Mouse (Mus musculus): ENCODE data around the gene Dgcr2.

Gene Dgcr2

DNA sequence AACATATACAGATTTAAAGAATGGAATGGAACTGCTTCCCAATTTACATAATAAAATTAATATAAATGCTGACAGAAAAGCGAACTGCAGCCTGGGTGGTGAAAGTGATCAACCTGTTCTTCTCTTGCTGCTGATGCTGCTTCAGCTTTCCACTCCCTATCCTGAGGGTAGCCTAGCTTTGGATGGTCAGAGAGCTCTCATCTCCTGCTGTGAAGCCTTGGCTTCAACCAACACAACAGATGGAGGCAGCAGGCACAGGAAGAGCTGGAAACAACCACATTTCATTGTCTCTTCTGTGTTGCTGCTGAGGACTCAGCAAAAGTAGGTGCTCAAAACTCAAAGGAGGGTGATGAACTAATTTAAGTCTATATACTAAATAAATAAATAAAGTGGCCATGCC is 46.5 kb downstream of the Dgcr2 start:
- DNase-seq (ENCODE audit: low read depth in 2 of 2, low spot score in 2 of 2): no peak

DNA sequence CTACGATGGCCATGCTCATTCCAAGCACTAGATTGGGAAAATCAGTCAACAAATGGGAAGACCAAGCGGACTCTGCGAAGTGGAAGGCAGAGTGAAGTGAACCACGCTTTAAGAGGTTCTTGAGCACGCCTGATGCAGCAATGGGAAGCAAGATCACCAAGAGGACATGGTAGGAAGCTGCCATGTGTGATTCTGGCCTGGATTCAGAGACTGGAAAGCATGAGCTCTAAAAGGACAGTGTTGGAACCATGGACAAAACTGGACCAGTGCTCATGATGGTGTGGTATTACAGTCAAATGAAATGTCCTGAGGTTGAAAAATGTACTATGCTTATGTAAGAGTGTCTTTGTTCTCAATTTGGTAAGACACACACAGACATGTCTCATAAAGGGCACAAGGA is 47.0 kb downstream of the Dgcr2 start:
- DNase-seq (ENCODE audit: low read depth in 2 of 2, low spot score in 2 of 2): no peak

DNA sequence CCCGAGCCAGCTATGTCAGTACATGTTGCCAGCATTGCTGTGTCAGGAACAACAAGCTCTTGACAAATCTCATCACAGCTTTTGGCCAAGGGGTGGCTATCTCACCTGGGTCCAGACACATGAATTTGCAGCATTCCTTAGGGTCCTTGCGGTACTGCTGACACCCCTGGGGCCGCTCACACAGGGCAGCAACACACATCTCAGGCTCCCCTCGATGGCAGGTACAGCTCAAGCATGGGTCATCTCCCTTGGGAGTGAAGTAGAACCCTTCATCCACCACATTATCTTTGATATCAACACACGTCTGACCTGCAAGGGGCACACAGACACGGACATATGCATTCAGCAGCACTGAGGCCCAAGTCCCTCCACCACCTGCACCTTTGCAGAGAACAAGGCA is 48.9 kb downstream of the Dgcr2 start:
- no peak for DNase-seq (ENCODE audit: low read depth in 2 of 2, low spot score in 2 of 2)

DNA sequence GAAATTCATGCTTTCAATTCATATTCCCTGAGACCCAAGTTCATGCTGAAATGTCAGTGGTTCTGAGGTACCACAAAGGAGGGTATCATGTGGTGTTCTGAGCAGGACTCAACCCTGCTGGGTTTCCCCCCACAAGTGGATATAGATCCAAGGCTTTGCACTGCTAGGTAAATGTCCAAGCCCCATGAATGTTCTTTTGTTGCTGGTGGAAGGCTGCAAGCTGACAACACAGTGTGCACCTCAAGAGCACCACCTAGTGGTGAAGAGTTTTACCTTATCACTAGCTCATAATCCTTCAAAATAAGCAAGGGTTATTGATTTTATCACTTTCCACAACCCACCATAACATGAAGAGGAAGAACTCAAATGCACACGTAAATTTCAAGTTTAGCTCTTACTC is 49.4 kb downstream of the Dgcr2 start:
- DNase-seq (ENCODE audit: low read depth in 2 of 2, low spot score in 2 of 2): peak in 1 of 2 experiments; percentile 44

DNA sequence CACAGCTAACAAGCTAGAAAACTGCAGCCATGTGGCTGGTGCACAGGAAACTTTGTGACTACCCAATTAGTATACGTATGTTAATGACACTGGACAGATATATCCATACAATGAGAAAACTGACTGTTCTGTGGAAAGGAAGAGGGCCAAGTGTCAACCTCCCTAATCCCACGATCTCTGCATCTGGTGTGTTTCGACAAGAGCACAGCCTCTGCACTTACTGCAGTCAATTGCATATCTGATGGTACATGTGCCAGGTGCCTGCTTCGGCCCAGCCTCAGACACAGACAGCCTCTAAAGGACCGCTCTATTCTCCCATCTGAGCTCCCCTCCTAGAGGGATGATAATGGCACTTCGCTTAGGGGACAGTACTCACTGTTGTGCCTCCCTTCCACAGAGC is 49.9 kb downstream of the Dgcr2 start:
- no peak for DNase-seq (ENCODE audit: low read depth in 2 of 2, low spot score in 2 of 2)

DNA sequence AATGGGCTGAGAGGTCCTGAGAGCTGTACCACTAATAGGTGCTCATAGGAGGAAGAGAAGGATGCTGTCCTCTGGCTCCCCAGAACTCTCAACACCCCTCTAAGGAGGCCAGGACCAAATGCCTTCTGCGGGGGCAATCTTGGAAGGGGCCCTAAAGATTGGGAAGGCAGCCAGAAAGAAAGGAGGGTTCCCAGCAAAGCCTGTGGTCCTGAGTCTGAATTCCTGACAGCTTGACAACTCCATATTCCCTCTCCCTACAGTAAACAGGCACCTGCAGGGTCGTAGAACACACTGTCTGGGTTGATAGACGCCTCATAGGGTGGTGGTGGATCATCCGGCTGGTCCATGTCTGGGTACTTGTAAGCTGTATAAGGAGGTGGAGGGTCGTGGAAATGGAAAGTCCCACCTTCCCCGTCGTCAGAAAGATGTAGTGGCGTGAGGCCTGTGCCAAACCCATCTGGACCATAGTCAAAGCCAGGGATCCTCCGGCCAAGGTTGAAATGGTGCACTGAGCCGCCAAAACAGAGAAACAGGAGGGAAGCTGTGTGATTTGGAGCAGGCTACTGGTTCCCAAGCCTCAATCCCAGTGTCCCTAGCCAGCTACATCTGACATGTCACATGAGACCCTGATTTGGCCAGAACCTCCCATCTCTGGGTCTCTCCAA is 54.5 kb downstream of the Dgcr2 start:
- no peak for DNase-seq (ENCODE audit: low read depth in 2 of 2, low spot score in 2 of 2)

DNA sequence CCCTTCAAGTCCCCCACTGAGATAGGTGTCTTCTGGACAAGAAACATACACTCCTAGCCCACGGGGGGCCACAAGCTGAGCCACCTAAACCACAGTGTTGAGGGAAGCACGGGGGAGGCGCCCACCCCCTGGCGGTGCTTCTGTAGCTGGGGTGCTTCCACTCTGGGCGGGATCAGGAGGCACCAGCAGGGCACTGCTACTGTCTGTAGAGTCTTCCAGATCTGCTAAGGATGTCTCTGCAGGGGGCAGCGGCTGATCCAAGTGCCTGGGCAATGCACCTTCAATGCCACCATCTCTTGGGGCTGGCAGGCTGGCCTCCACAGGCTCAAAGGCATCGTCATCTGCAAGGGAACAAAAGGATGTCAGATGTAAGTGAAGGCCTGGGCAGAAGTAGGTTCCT is 55.9 kb downstream of the Dgcr2 start:
- DNase-seq (ENCODE audit: low read depth in 2 of 2, low spot score in 2 of 2): no peak

DNA sequence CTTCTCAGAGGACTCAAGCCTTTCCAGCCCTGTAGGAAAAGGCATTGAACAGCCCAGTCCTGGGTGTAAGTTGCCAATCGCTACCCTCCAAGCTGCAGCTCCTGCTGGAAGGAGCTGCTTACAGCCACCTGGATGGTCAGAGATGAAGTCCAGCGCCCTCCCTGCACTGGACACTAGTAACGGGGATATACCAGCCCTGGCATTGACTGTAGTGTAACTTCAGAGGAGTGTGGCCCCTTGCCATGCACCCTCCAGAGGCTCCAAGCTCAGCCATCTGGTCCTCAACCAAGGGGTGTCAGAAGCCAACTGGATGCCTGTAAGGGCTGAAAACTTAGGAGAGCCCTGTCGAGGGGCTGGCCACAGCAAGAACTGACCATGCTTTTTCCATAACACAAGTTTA is 58.4 kb downstream of the Dgcr2 start:
- DNase-seq (ENCODE audit: low read depth in 2 of 2, low spot score in 2 of 2): no peak

DNA sequence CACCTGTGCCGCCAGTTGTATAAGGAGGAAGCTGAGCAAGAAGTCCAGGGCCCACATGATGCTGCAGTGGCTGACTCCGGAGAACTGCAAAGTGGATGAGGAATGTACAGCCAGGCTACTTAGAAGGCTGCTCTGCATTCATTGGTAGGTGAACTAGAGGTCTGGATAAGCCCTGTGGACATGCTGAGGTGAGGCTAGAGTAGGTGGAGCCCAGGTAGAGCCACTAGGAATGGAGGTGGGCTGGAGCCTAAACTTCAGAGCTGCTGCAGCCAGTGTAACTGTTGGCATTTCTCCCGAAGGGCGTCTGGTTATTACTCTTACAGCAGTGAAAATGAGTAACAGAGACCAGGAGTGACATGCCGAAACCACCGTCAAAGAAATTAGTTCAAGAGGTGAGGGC is 60.3 kb downstream of the Dgcr2 start, which contains the start of gene Car15:
Gene Car15 (minus strand): TSS at position 314 of the 400 bp plus-strand sequence.
- DNase-seq (ENCODE audit: low read depth in 2 of 2, low spot score in 2 of 2): no peak

DNA sequence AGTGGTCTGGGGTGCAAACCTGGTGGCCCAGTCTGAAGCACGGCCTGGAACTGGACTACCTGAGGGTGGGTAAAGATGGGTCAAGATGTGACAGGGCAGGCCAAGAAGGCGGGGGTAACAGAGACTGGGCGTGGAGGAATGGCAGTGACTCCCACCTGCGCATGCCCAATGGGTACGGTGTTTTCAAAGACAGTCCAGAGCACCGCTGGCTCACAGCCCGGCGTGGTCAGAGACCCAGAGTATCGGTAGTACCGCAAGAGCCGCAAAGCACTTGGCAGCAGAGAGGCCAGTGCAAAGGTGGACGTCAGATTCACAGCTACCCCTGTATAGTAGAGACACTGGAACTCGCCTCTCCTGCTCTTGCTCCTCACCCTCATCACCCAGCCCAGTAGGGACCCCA is 62.9 kb downstream of the Dgcr2 start:
- DNase-seq (ENCODE audit: low read depth in 2 of 2, low spot score in 2 of 2): no peak

DNA sequence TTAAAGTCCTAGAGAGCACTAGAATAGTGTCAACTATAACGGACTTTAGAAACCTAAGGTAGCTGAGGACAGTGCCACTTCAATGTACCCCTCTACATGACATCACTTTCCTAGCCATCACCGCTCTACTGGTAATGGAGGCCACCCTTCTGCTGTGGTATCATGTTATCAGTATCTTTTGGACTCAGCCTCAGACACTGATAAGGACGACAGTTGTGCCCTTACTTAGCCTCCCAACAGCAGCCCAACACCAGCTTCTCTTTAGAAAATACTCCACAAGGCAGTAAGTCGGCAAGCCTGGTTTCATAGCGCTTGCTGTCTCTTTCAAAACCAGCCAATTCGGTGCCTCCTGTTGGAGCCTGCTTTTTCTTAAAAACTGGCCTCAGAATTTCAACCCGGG is 63.8 kb downstream of the Dgcr2 start:
- no peak for DNase-seq (ENCODE audit: low read depth in 2 of 2, low spot score in 2 of 2)

DNA sequence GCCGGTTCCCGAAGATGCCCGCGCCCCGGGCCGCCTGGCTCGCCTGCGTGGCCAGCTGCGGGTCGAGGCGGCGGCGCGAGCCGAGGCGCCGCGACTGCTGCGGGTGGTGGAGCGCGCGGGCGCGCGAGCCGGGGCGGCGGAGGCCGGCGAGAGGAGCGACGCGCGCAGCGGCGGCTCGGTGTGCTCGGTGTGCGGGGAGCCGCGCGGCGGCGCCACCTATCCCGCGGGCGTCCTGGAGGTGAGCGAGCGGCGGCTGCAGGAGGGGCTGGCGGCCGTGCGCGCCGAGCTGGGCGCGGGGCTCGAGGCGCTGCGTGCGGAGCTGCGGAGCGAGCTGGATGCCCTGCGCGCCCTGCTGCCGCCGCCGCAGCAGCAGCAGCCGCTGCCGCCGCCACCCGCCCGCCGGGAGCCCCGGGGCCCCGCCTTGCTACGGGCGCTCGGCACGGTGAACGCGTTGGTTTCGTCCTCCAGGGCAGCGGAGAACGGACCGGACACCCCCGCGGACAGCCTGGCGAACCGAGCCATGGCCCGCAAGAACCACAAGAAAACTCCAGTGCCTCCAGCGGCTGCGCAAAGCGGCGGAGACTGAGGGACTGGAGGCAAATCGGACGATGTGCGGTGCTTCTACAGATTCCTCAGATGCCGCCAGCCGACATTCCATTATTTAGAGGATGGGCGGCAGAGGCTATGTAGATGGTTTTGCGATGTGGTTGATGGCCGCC is 64.5 kb downstream of the Dgcr2 start:
- no peak for DNase-seq (ENCODE audit: low read depth in 2 of 2, low spot score in 2 of 2)

DNA sequence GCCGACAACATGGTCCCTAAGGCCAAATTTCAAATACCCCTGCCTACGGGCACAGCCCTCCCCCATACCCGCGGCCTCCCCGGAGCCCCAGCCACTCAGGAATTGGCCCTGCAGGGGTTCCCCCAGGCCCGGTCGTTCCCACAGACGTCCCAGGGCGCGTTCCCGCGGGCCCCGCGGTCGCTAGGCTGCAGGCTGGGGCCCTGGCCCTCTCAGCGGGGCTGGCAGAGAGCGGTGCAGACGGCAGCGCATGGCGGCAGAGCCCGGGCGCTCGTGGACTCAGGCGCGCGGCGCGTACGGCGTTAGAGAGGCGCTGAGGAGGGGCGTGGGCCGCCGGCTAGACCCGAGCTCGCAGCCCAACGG is 65.1 kb downstream of the Dgcr2 start:
- DNase-seq (ENCODE audit: low read depth in 2 of 2, low spot score in 2 of 2): no peak

DNA sequence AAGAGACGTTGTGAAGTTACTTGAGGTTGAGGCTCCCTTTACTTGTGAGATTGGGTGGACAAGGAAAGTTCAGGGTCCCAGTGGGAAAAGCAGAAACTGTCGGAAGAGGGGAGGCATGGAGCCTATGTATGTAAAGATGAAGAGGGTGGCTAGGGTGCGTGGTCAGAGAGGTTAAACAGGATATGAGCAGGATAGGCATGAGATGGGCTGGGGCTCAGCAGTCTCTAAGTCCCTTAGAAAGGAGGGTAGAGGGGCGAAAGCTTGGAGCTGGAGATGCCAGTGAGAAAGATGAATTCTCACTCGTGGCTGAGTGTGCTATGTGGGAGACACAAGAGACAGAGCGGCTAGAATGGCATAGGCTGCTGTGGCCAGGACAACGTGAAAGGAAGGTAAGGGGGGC is 65.5 kb downstream of the Dgcr2 start, which contains the start of gene B830017H08Rik:
Gene B830017H08Rik (plus strand): TSS at position 301 of the 400 bp plus-strand sequence.
- no peak for DNase-seq (ENCODE audit: low read depth in 2 of 2, low spot score in 2 of 2)

DNA sequence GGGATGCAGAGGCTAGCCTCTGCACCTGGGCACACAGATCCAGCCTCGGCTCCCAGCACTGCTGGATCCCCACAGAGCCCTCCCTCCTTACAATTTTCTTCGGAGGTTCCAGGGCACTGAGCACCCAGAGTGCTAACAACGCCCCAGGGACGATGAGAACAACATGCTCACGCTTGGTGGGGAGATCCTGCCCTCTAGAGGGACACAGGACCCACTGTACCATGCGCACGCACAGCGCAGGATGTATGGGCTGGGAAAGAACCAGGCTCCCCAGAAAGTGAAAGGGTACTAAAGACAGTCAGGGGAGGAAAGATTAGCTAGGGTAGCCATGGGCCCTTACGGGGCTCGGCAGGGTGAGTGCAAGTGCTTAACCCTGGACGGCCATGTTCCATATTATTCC is 66.6 kb downstream of the Dgcr2 start:
- DNase-seq (ENCODE audit: low read depth in 2 of 2, low spot score in 2 of 2): no peak

DNA sequence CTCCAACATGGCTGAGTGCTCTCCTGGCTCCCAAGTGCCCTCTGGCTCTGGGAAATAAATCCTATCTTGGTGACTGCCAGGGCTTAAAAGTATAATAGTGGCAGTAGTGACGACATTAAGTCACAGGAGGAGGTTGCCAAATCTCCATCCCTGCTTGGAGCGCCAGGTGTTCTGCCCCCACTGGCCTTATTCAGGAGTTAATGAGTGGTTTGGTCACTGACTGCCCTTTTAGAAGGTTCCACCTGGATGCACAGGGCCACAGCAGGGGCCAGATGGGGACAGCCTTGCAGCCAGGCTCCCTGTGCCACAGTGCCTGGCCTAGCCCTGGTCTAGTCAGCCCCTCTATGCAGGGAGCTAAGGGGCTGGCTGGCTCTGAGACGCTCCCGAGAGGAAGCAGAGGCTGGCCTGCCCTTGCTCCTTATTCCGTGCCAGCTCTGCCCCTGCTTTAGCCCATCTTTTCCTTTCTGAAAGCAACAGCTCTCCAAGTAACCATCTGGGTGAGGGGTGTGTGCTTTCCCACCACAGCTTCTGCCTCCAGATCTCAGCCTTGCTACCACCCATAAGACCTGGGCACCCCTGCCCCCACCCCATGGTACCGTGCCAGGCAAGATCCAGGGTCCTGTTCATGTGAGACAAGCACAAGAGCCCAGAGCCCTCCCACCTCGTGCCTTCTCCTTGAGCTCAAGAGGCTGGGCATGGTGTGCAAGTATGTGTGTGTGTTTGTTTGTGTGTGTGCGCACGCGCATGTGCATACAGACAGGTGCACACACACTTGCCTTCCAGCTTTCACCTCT is 67.8 kb downstream of the Dgcr2 start:
- DNase-seq (ENCODE audit: low read depth in 2 of 2, low spot score in 2 of 2): no peak

DNA sequence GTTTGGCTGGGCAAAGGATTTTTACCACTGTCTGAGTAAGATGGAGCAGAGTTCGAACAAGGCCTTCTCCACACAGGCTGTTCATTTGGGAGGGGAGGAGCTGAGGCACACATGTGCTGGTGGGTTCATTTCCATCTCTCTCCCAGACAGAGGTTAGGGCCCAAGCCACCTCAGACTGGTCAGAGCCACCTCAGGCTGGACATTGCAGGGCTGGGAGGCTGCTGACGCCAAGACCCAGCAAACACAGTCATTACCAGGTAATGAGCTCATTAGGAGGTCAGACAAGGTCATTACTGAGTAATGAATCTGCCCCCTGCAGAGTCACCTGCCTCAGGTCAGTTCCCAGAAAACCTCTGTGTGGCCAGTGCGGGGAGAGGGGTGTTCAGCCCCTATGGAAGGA is 69.5 kb downstream of the Dgcr2 start:
- DNase-seq (ENCODE audit: low read depth in 2 of 2, low spot score in 2 of 2): no peak

DNA sequence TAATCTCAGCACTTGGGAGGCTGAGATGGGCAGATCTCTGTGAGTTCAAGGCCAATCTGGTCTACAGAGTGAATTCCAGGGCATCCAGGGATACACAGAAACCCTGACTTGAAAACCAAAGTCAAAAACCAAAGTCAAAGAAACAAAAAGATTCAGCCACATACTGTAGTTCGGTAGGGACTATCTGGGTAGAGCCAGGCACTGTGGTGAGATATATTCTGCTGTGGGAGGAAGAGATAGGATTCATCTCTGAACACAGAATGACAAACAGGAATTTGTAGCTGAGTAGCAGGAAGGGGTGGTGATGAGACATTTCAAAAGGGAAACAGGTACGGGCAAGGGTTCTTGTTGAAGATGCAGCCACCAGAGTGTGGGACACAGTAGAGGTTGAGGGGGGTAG is 70.1 kb downstream of the Dgcr2 start:
- DNase-seq (ENCODE audit: low read depth in 2 of 2, low spot score in 2 of 2): no peak

DNA sequence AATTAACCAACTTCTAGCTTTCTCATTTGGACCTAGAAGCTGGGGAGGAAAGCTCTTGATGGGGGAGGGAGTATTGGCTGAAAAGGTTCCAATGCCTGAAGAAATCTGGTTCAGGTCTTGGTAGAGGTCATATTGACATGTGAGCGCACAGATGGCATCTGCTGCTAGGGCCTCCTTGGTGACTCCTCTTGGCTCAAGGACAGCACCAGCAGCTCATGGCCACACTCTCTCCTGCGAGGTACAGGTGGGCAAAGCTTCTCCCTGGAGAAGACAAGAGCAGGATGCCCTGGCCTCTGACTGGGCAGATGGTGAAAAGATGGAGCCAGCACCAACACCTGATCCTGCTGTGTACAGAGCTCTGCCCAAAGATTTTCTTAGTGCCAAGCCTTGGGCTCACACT is 71.9 kb downstream of the Dgcr2 start:
- no peak for DNase-seq (ENCODE audit: low read depth in 2 of 2, low spot score in 2 of 2)

DNA sequence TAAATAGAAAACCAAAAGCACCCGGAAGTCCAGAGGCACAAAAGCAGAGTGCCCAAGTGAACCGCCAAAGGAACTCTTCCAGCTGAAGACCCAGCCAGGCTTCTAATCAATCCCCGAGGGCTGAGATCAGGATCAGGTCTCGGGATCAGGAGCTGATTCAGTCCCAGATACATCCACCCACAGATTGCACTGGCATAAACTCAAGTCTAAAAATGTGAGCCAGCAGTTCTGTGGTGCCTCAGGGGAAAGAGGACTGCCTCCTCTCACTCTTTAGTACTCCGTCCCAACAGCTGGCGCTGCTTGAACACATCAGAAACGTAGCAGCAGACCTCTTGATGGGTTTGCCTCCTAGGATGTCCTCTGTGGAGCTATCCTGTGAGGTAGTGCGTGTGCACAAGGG is 81.8 kb downstream of the Dgcr2 start:
- DNase-seq (ENCODE audit: low read depth in 2 of 2, low spot score in 2 of 2): no peak

DNA sequence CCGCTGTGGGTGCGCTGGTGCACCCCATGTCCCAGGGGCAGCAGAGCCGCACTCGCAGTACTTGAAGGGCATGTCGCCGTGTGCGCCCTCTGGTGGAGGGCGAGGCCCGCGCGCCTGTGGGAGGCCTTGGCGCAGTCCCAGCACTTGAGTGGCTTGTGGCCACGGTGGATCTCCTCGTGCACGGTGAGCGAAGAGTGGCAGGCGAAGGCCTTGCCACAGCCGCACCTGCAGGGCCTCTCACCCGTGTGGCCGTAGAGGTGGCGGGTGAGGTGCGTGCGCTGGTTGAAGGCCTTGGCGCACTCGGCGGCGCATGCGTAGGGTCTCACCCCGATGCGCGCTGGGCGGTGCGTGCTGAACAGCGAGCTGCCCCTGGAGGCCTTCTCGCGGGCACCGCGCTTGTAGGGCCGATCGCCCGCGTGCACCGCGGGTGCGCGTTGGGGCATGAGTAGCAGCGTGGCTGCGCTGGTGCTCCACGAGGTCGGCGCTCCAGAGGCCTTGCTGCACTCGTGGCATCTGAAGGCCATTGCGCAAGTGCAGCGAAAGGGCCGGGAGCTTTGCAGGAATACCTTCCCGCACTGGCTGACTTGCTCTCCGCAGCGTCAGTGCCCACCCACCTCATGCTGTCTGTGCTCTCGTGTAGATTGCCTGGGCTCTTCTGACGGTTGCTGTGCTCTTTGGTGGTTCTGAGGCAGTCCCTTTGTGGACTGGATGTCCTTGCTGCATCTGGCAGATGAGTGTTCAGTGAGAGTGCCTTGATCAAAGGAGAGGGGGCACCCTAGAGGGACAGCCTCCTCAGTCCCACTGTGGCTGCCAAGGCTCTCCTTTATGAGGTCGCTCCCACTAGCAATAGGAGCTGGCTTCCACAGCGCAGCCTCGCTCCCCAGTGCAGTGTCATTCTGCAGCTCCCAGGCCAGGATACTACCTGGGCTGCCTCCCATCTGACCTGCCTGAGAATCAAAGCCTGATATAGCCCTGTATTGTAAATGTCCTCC is 82.7 kb downstream of the Dgcr2 start:
- DNase-seq (ENCODE audit: low read depth in 2 of 2, low spot score in 2 of 2): peak; percentile 54 to 68
